25 mouse cellular contexts compared by ENCODE assay signal in the genomic region with DNA sequence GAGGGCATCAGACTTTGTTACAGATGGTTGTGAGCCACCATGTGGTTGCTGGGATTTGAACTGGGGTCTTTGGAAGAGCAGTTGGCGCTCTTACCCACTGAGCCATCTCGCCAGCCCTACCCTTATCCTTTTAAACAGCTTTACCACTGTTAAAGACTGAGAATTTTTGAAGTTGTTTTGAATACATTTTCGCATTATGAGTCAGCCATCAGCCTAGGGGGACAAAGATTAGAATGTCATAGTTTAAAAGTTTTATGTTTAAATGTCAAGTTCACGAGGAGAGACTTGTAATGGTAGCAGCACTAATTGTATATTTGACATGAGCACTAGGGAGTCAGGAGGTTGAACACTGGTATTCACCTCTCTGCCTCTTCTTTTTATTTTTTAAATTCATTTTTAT. TPM values are rescaled to one million over a fixed set of nuclear protein-coding genes. Genes with fewer than 3 reads are reported as not detected.
"Had no signal": no experiment of that assay in that cellular context is flagged by ENCODE, and none has a peak within 500 bp of the region (broad histone marks: within the 10 kb centered on the region; RNA-seq: fewer than 3 reads in every experiment).

No protein-coding gene starts in this region.

- H3K4me2 ChIP-seq: liver, embryonic 13.5 days; lung, embryonic 14.5 days; neural tube, embryonic 13.5 days had no signal

- ATAC-seq: lung, postnatal 0 days had no signal

- H3K9me3 ChIP-seq: liver, embryonic 13.5 days; neural tube, embryonic 13.5 days had no signal

- DNase-seq: kidney, adult 18-20 months; kidney, adult 9 months; kidney, postnatal 25 days; layer of hippocampus, postnatal 36 days; liver, embryonic 13.5 days; lung, embryonic 14.5 days; midbrain, embryonic 14.5 days; retina, postnatal 1 day; thymus, adult 18-20 months; thymus, postnatal 36 days had no signal

- H3K27me3 ChIP-seq: liver, embryonic 13.5 days; neural tube, embryonic 13.5 days had no signal

- H3K9ac ChIP-seq: liver, embryonic 13.5 days; lung, embryonic 14.5 days; neural tube, embryonic 13.5 days had no signal

- H3K27ac ChIP-seq: left cerebral cortex, adult 2 months; liver, embryonic 13.5 days; macrophage; neural tube, embryonic 13.5 days had no signal

- H3K4me3 ChIP-seq: left cerebral cortex, adult 2 months; liver, embryonic 13.5 days; myocyte; neural tube, embryonic 13.5 days had no signal

RNA-seq across cellular contexts. Expression of gene Rfc4, which starts 4.4 kb away (rescaled TPM):
- polyA plus RNA-seq: liver, adult 2 months had no signal

RNA-seq across cellular contexts. Expression of gene Adipoq, which starts 23.2 kb away (rescaled TPM):
- total RNA-seq: layer of hippocampus, adult 8-10 months; layer of hippocampus, postnatal 10 days; layer of hippocampus, postnatal 36 days; left cerebral cortex, adult 2 months; left cerebral cortex, postnatal 10 days; left cerebral cortex, postnatal 36 days; monocyte, adult 5-6 weeks; neutrophil, adult 5-6 weeks had no signal
- polyA plus RNA-seq: limb, embryonic 11.5 days; liver, adult 2 months; liver, embryonic 13.5 days; liver, embryonic 16.5 days; lung, embryonic 14.5 days; lung, postnatal 0 days; macrophage; midbrain, embryonic 14.5 days; myocyte; neural tube, embryonic 13.5 days; stomach, embryonic 16.5 days had no signal
